Mouse (Mus musculus): Measurements from ENCODE around the gene Ptgfr. TPM values are rescaled to one million over a fixed set of nuclear protein-coding genes. Genes with fewer than 3 reads are reported as not detected.

Gene Ptgfr
- polyA plus RNA-seq, 1 experiment = not detected

- no peaks in the 10 kb centered on the region for H3K4me1 ChIP-seq (ENCODE audit: control insufficient read depth, insufficient read depth, low read length)
- TF ChIP-seq CTCF (IDR thresholded peaks at IDR 0.05; ENCODE audit: low read depth, low read length) = no peak
- TF ChIP-seq POLR2A (IDR thresholded peaks at IDR 0.05; ENCODE audit: borderline replicate concordance, low read depth, low read length) = no peak
- no peak overlapping the region for H3K27ac ChIP-seq (ENCODE audit: insufficient read depth, low read depth, low read length)
- no peak overlapping the region for H3K4me3 ChIP-seq (ENCODE audit: insufficient read depth, low read length)
Measured at GRCm38 (mm10) chr3:151748514-151748913, 88.9 kb downstream of the Ptgfr start.

Other genes with a start within 250 kb of the Ptgfr start
- gene Ifi44, start 87.7 kb downstream of the Ptgfr start, polyA plus RNA-seq (2012; ENCODE audit: insufficient read depth, insufficient read length, missing spikeins) = 14.3 and 16.2 TPM in 2 replicates
- gene Ifi44l, start 74.7 kb downstream of the Ptgfr start, polyA plus RNA-seq (2012; ENCODE audit: insufficient read depth, insufficient read length, missing spikeins) = not detected in 2 replicates

Measured in bone marrow macrophage, adult 2 months (primary cell).